Mouse (Mus musculus): ENCODE data around the gene Ube2r2. TPM values are rescaled to one million over a fixed set of nuclear protein-coding genes. Genes with fewer than 3 reads are reported as not detected.

Gene Ube2r2
- polyA plus RNA-seq, 1 experiment = 40.4 TPM

- no peak for DNase-seq (ENCODE audit: low read depth)
These were observed 16.7 kb upstream of the Ube2r2 start for GRCm38 (mm10) chr4:41118706-41119292.

- peak; percentile 98 for DNase-seq (ENCODE audit: low read depth)
These were observed 11.2 kb upstream of the Ube2r2 start, which contains the start of gene Nol6 for GRCm38 (mm10) chr4:41124180-41124951. Nol6 (minus strand) TSS chr4:41124455.

GRCm38 (mm10) chr4:41129406-41129805 is 6.1 kb upstream of the Ube2r2 start:
- no peak for DNase-seq (ENCODE audit: low read depth)

- no peak for DNase-seq (ENCODE audit: low read depth)
These were observed 5.7 kb upstream of the Ube2r2 start for GRCm38 (mm10) chr4:41129836-41130235.

GRCm38 (mm10) chr4:41132471-41132870 is 3.1 kb upstream of the Ube2r2 start:
- no peak for DNase-seq (ENCODE audit: low read depth)

GRCm38 (mm10) chr4:41133529-41134291 is 1.8 kb upstream of the Ube2r2 start:
- peak; percentile 81 for DNase-seq (ENCODE audit: low read depth)

- no peak for DNase-seq (ENCODE audit: low read depth)
These were observed 420 bp upstream of the Ube2r2 start for GRCm38 (mm10) chr4:41134935-41135710.

- no peak for DNase-seq (ENCODE audit: low read depth)
These were observed 887 bp downstream of the Ube2r2 start for GRCm38 (mm10) chr4:41136454-41136805.

- DNase-seq (ENCODE audit: low read depth) = no peak
These were observed 1.3 kb downstream of the Ube2r2 start for GRCm38 (mm10) chr4:41136811-41137210.

- no peak for DNase-seq (ENCODE audit: low read depth)
These were observed 4.8 kb downstream of the Ube2r2 start for GRCm38 (mm10) chr4:41140174-41140875.

GRCm38 (mm10) chr4:41142601-41143000 is 7.1 kb downstream of the Ube2r2 start:
- no peak for DNase-seq (ENCODE audit: low read depth)

GRCm38 (mm10) chr4:41149891-41150290 is 14.3 kb downstream of the Ube2r2 start:
- no peak for DNase-seq (ENCODE audit: low read depth)

- no peak for DNase-seq (ENCODE audit: low read depth)
These were observed 15.6 kb downstream of the Ube2r2 start for GRCm38 (mm10) chr4:41151186-41151585.

GRCm38 (mm10) chr4:41153146-41153545 is 17.6 kb downstream of the Ube2r2 start:
- no peak for DNase-seq (ENCODE audit: low read depth)

- no peak for DNase-seq (ENCODE audit: low read depth)
These were observed 21.4 kb downstream of the Ube2r2 start for GRCm38 (mm10) chr4:41156961-41157360.

GRCm38 (mm10) chr4:41158251-41158650 is 22.7 kb downstream of the Ube2r2 start:
- DNase-seq (ENCODE audit: low read depth) = no peak

- DNase-seq (ENCODE audit: low read depth) = no peak
These were observed 25.7 kb downstream of the Ube2r2 start for GRCm38 (mm10) chr4:41161232-41161631.

GRCm38 (mm10) chr4:41164974-41165373 is 29.4 kb downstream of the Ube2r2 start:
- DNase-seq (ENCODE audit: low read depth) = no peak

- DNase-seq (ENCODE audit: low read depth) = no peak
These were observed 30.3 kb downstream of the Ube2r2 start for GRCm38 (mm10) chr4:41165693-41166475.

- no peak for DNase-seq (ENCODE audit: low read depth)
These were observed 35.4 kb downstream of the Ube2r2 start for GRCm38 (mm10) chr4:41170970-41171369.

Data from gonadal fat pad, adult 2 months (tissue).